ENCODE assay signal across 17 mouse cellular contexts in the genomic region with DNA sequence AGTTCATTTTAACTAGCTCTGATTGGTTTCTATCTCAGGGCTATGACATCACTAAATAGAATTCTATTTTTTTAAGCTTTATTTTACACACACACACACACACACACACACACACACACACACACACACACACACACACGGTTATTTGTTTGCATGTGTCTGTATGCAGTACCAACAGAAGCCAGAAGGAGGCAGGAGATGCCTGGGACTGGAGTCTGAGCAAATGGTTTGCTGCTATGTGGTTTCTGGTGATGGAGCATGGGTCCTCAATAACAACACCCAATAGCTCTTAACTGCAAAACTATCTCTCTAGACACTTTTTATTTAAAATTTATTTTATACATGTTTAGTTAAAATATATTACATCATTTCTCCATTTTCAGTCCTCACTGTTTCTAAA. TPM values are rescaled to one million over a fixed set of nuclear protein-coding genes. Genes with fewer than 3 reads are reported as not detected.
A peak's percentile ranks its signal among the peaks of the same experiment; 100 is the strongest.
DNase-seq lines count a peak whose midpoint lies in the region; ATAC-seq and TF ChIP-seq lines count a peak whose summit lies in the region.
"Had no signal": no experiment of that assay in that cellular context is flagged by ENCODE, and none has a peak within 500 bp of the region (broad histone marks: within the 10 kb centered on the region; RNA-seq: fewer than 3 reads in every experiment).

No protein-coding gene starts in this region.

- no peak overlapping the region for H3K4me3 ChIP-seq in midbrain, embryonic 10.5 days
- H3K4me3 ChIP-seq in hindbrain, embryonic 11.5 days (ENCODE audit: low read depth, low read length) = no peak overlapping the region
- H3K4me3 ChIP-seq: embryonic facial prominence, embryonic 15.5 days; forebrain, embryonic 15.5 days; limb, embryonic 15.5 days had no signal

- no peak overlapping the region for H3K27ac ChIP-seq in midbrain, embryonic 10.5 days (replicated peaks)
- no peak overlapping the region for H3K27ac ChIP-seq in hindbrain, embryonic 11.5 days (ENCODE audit: low read depth, low read length)
- H3K27ac ChIP-seq: embryonic facial prominence, embryonic 15.5 days; forebrain, embryonic 15.5 days; limb, embryonic 15.5 days had no signal

- TF ChIP-seq CTCF in brain, embryonic 14.5 days (IDR thresholded peaks at IDR 0.05; ENCODE audit: borderline replicate concordance, extremely low read depth, insufficient read depth, insufficient read length) = peak; percentile 15; the same call in 1 of the 2 replicates

- no peak for ATAC-seq in hindbrain, embryonic 11.5 days (ENCODE audit: low FRiP score)
- ATAC-seq: forebrain, embryonic 15.5 days had no signal

- TF ChIP-seq POLR2A in brain, embryonic 14.5 days (IDR thresholded peaks at IDR 0.05; ENCODE audit: borderline replicate concordance, extremely low read depth, insufficient read depth, insufficient read length, poor library complexity, severe bottlenecking) = no peak

- H3K9me3 ChIP-seq in midbrain, embryonic 10.5 days (replicated peaks) = peaks cover 15% of the 10 kb centered on the region
- H3K9me3 ChIP-seq in hindbrain, embryonic 11.5 days (ENCODE audit: control insufficient read depth, low read length) = no peaks in the 10 kb centered on the region
- H3K9me3 ChIP-seq: embryonic facial prominence, embryonic 15.5 days; forebrain, embryonic 15.5 days; limb, embryonic 15.5 days had no signal

- H3K27me3 ChIP-seq in midbrain, embryonic 10.5 days (ENCODE audit: low read depth, poor library complexity, severe bottlenecking) = no peaks in the 10 kb centered on the region
- no peaks in the 10 kb centered on the region for H3K27me3 ChIP-seq in hindbrain, embryonic 11.5 days (ENCODE audit: control insufficient read depth, insufficient read depth, low read length)
- H3K27me3 ChIP-seq: embryonic facial prominence, embryonic 15.5 days; forebrain, embryonic 15.5 days; limb, embryonic 15.5 days had no signal

- H3K36me3 ChIP-seq in midbrain, embryonic 10.5 days = peaks cover 13% of the 10 kb centered on the region
- H3K36me3 ChIP-seq in hindbrain, embryonic 11.5 days (ENCODE audit: control insufficient read depth, insufficient read depth, low read length) = peaks cover under 1% of the 10 kb centered on the region; the same call in 1 of the 2 replicates

- 47% methylated on average over 1 of the region's 1 CpGs for WGBS in midbrain, embryonic 10.5 days
- WGBS in hindbrain, embryonic 11.5 days = 77% methylated on average over 1 of the region's 1 CpGs

- no peaks in the 10 kb centered on the region for H3K4me1 ChIP-seq in midbrain, embryonic 10.5 days
- no peaks in the 10 kb centered on the region for H3K4me1 ChIP-seq in hindbrain, embryonic 11.5 days (replicated peaks; ENCODE audit: control insufficient read depth, insufficient read depth, low read length)
- H3K4me1 ChIP-seq: embryonic facial prominence, embryonic 15.5 days; forebrain, embryonic 15.5 days; limb, embryonic 15.5 days had no signal

- H3K9ac ChIP-seq in hindbrain, embryonic 11.5 days (ENCODE audit: low read depth, low read length) = no peak overlapping the region
- H3K9ac ChIP-seq: embryonic facial prominence, embryonic 15.5 days; forebrain, embryonic 15.5 days; limb, embryonic 15.5 days had no signal

- no peak overlapping the region for H3K4me2 ChIP-seq in hindbrain, embryonic 11.5 days (replicated peaks; ENCODE audit: low read depth, low read length)
- H3K4me2 ChIP-seq: embryonic facial prominence, embryonic 15.5 days; forebrain, embryonic 15.5 days; limb, embryonic 15.5 days had no signal

- DNase-seq in adrenal gland, postnatal 10 days = peak; percentile 4
- DNase-seq in adrenal gland, adult 8-10 months = no peak
- DNase-seq in retina, postnatal 1 day = peak; percentile 2
- DNase-seq in retina, embryonic 14.5 days (ENCODE audit: low spot score) = no peak
- DNase-seq in brain, embryonic 14.5 days (ENCODE audit: low read depth) = no peak
- no peak for DNase-seq in midbrain, embryonic 10.5 days (ENCODE audit: low spot score)
- no peak for DNase-seq in cerebellum, postnatal 4 days (ENCODE audit: low spot score in 2 of 2)
- DNase-seq in hindbrain, embryonic 11.5 days (ENCODE audit: low spot score) = no peak
- DNase-seq: cerebellum, postnatal 25 days; heart, postnatal 4 days; kidney, adult 18-20 months; layer of hippocampus, adult 9-11 months; right cerebral cortex, adult 18-20 months; thymus, postnatal 36 days had no signal

RNA-seq across cellular contexts. Expression of a gene that starts 48.4 kb away (rescaled TPM):
- 1 to 10 TPM; 6.7 to 8.1 TPM for total RNA-seq in adrenal gland, postnatal 10 days (2021)
- 1 to 10 TPM in 1 of 4 experiments, under 1 TPM in 3; 0.51 to 1.9 (median 0.83) TPM for total RNA-seq in adrenal gland, adult 8-10 months (2022)
- polyA plus RNA-seq in brain, embryonic 14.5 days (2012; rRNA removed) = 8.9 and 13.4 TPM in 2 replicates
- polyA plus RNA-seq in midbrain, embryonic 10.5 days (2016; fragmentation: Nextera tagmentation; extraction: Ambion mirVana) = 82.0 and 93.2 TPM in 2 replicates
- 65.2 and 71.3 TPM in 2 replicates for polyA plus RNA-seq in hindbrain, embryonic 11.5 days (2014; fragmentation: Nextera tagmentation; extraction: Ambion mirVana)

Comparison
In these comparisons a context has a peak if more than half of its experiments do, and no peak if none do; other contexts are left out.
1. DNase-seq: peak in adrenal gland, postnatal 10 days (single experiment) and retina, postnatal 1 day (single experiment); none in adrenal gland, adult 8-10 months (single experiment), retina, embryonic 14.5 days (single experiment), brain, embryonic 14.5 days (single experiment), midbrain, embryonic 10.5 days (single experiment), cerebellum, postnatal 4 days (0 of 2) and hindbrain, embryonic 11.5 days (single experiment).